Mouse (Mus musculus) G1E (cell line): ENCODE data around the gene Brca2. TPM values are rescaled to one million over a fixed set of nuclear protein-coding genes. Genes with fewer than 3 reads are reported as not detected.

Experiments used
- ATAC-seq: 2 replicates; pipeline ENCODE4 v1.8.0; 2016; ENCODE audit warnings: mild to moderate bottlenecking; ENCODE audit not compliant: insufficient number of reproducible peaks, poor library complexity, low FRiP score, severe bottlenecking; ENCODE audit errors: extremely low read depth
- DNase-seq: peaks from one replicate; pipeline ENCODE4 v3.0.0; 2012; ENCODE audit warnings: low spot score
- H3K27me3 ChIP-seq: 2 replicates; pipeline ENCODE4 v1.6.1; 2012; ENCODE audit warnings: mild to moderate bottlenecking, low read length, inconsistent platforms; ENCODE audit not compliant: insufficient read depth
- H3K36me3 ChIP-seq: replicated peaks from 2 replicates; pipeline ENCODE3; 2012; ENCODE audit warnings: mild to moderate bottlenecking, inconsistent platforms
- H3K4me1 ChIP-seq: 2 replicates; pipeline ENCODE4 v1.6.1; 2012; ENCODE audit warnings: low read depth, low read length, inconsistent platforms, mixed read lengths; ENCODE audit not compliant: insufficient read depth
- H3K4me3 ChIP-seq: 2 replicates; pipeline ENCODE4 v1.5.1; 2012; ENCODE audit warnings: low read depth, mild to moderate bottlenecking, inconsistent platforms, low read length, moderate library complexity, mixed read lengths
- H3K9me3 ChIP-seq: replicated peaks from 2 replicates; pipeline ENCODE4 v1.6.1; 2012; ENCODE audit warnings: inconsistent platforms
- CTCF ChIP-seq: IDR thresholded peaks from 2 replicates; pipeline ENCODE4 v1.5.1; 2012; ENCODE audit warnings: low read depth, low read length, inconsistent platforms, mixed read lengths
- GATA1 ChIP-seq: IDR thresholded peaks from 2 replicates; pipeline ENCODE4 v1.6.1; 2012; ENCODE audit warnings: borderline replicate concordance, low read length, inconsistent platforms, mixed read lengths
- GATA2 ChIP-seq: IDR thresholded peaks from 2 replicates; pipeline ENCODE4 v1.6.1; 2012; ENCODE audit warnings: low read depth, low read length, inconsistent platforms, borderline replicate concordance
- POLR2AphosphoS5 ChIP-seq: IDR thresholded peaks from 2 replicates; pipeline ENCODE4 v1.6.1; 2012; ENCODE audit warnings: low read depth, low read length, inconsistent platforms; ENCODE audit not compliant: insufficient replicate concordance
- TAL1 ChIP-seq: conservative IDR thresholded peaks from 2 replicates; pipeline ENCODE4 v1.6.1; 2012; ENCODE audit warnings: low read depth, low read length, inconsistent platforms, mixed read lengths
- polyA plus RNA-seq: library from polyadenylated mRNA; stranded (reverse); fragments of >175 nt; gene quantifications from 2 replicates; pipeline ENCODE4 v1.2.3, GENCODE M21; 2012
- total RNA-seq, 2 experiments: library from RNA; stranded (forward) in 1 of 2; stranded (reverse) in 1 of 2; fragments of 200-1000 nt in 1 of 2; fragments of >200 nt in 1 of 2; fragmentation: Nextera tagmentation in 1 of 2; gene quantifications; 2 replicates each; pipeline ENCODE4 v1.2.3; 2014 to 2017

Brca2 gene
- total and polyA plus RNA-seq, 3 experiments, result 9.0 to 104 (median 39.7) TPM

- peaks cover 90% of the 10 kb centered on the region for H3K36me3 ChIP-seq
- H3K4me3 ChIP-seq, result no peak overlapping the region
- H3K9me3 ChIP-seq, result no peaks in the 10 kb centered on the region
- ATAC-seq, result no peak
- TF ChIP-seq GATA1, result no peak
- TF ChIP-seq TAL1, result no peak
- TF ChIP-seq POLR2AphosphoS5, result no peak
- TF ChIP-seq GATA2, result no peak
- no peak for TF ChIP-seq CTCF
- no peaks in the 10 kb centered on the region for H3K4me1 ChIP-seq
- no peaks in the 10 kb centered on the region for H3K27me3 ChIP-seq
- DNase-seq, result no peak
Observed at GRCm38 (mm10) chr5:150560851-150561250, 38.4 kb downstream of the Brca2 start.

- Histone ChIP-seq H3K4me3 (no peak overlapping the region), H3K9me3 (no peaks in the 10 kb centered on the region), H3K27me3 (no peaks in the 10 kb centered on the region), H3K4me1 (no peaks in the 10 kb centered on the region), H3K36me3 (peaks cover 94% of the 10 kb centered on the region)
- ATAC-seq, result no peak
- TF ChIP-seq TAL1, result no peak
- TF ChIP-seq GATA2, result no peak
- no peak for TF ChIP-seq POLR2AphosphoS5
- DNase-seq, result no peak
Observed at GRCm38 (mm10) chr5:150561376-150561775, 38.9 kb downstream of the Brca2 start.

- H3K9me3 ChIP-seq, result no peaks in the 10 kb centered on the region
- H3K4me1 ChIP-seq, result no peaks in the 10 kb centered on the region
- H3K36me3 ChIP-seq, result peaks cover 96% of the 10 kb centered on the region
- TF ChIP-seq CTCF, result no peak
- TF ChIP-seq POLR2AphosphoS5, result no peak
- no peak for TF ChIP-seq GATA2
- TF ChIP-seq TAL1, result no peak
- TF ChIP-seq GATA1, result no peak
- H3K27me3 ChIP-seq, result no peaks in the 10 kb centered on the region
- H3K4me3 ChIP-seq, result no peak overlapping the region
- ATAC-seq, result no peak
- no peak for DNase-seq
Observed at GRCm38 (mm10) chr5:150561783-150562182, 39.4 kb downstream of the Brca2 start.

GRCm38 (mm10) chr5:150564426-150564825 lies 42.0 kb downstream of the Brca2 start:
- no peaks in the 10 kb centered on the region for H3K4me1 ChIP-seq
- no peaks in the 10 kb centered on the region for H3K9me3 ChIP-seq
- no peak for ATAC-seq
- no peak overlapping the region for H3K4me3 ChIP-seq
- no peak for DNase-seq
- peaks cover 95% of the 10 kb centered on the region for H3K36me3 ChIP-seq
- no peaks in the 10 kb centered on the region for H3K27me3 ChIP-seq
- TF ChIP-seq TAL1 (no peak), GATA2 (no peak), GATA1 (no peak), POLR2AphosphoS5 (no peak), CTCF (no peak)

GRCm38 (mm10) chr5:150566226-150566625 lies 43.8 kb downstream of the Brca2 start:
- DNase-seq, result no peak
- H3K9me3 ChIP-seq, result no peaks in the 10 kb centered on the region
- ATAC-seq, result no peak
- peaks cover 94% of the 10 kb centered on the region for H3K36me3 ChIP-seq
- H3K4me3 ChIP-seq, result no peak overlapping the region
- TF ChIP-seq GATA2 (no peak), GATA1 (no peak), CTCF (no peak), POLR2AphosphoS5 (no peak)
- H3K27me3 ChIP-seq, result no peaks in the 10 kb centered on the region
- H3K4me1 ChIP-seq, result no peaks in the 10 kb centered on the region

- TF ChIP-seq POLR2AphosphoS5 (no peak), TAL1 (no peak)
- H3K9me3 ChIP-seq, result no peaks in the 10 kb centered on the region
- ATAC-seq, result no peak
- H3K4me3 ChIP-seq, result no peak overlapping the region
- H3K36me3 ChIP-seq, result peaks cover 89% of the 10 kb centered on the region
- H3K4me1 ChIP-seq, result no peaks in the 10 kb centered on the region
- DNase-seq, result no peak
- no peaks in the 10 kb centered on the region for H3K27me3 ChIP-seq
Observed at GRCm38 (mm10) chr5:150566971-150567370, 44.5 kb downstream of the Brca2 start.

- Histone ChIP-seq H3K4me1 (no peaks in the 10 kb centered on the region), H3K9me3 (no peaks in the 10 kb centered on the region), H3K27me3 (no peaks in the 10 kb centered on the region), H3K36me3 (peaks cover 68% of the 10 kb centered on the region), H3K4me3 (no peak overlapping the region)
- DNase-seq (no peak), ATAC-seq (no peak)
- TF ChIP-seq TAL1 (no peak), GATA1 (no peak), CTCF (no peak), POLR2AphosphoS5 (no peak)
Observed at GRCm38 (mm10) chr5:150570496-150571219, 48.2 kb downstream of the Brca2 start.
